Mouse (Mus musculus) embryonic facial prominence, embryonic 14.5 days (tissue): ENCODE data around the gene Cacna1c. TPM values are rescaled to one million over a fixed set of nuclear protein-coding genes. Genes with fewer than 3 reads are reported as not detected.

ENCODE experiments used
- ATAC-seq: fragments of 200-750 bp; cut with Nextera tagmentation; 2 replicates; pipeline ENCODE4 v1.8.0; 2017; ENCODE audit warnings: low read depth, moderate number of reproducible peaks, moderate TSS enrichment
- DNase-seq: peaks from one replicate; pipeline ENCODE4 v3.0.0-alpha.2; 2015; ENCODE audit warnings: low spot score
- H3K27ac ChIP-seq: fragments of 300-500 bp; sonication (generic); replicated peaks from 2 replicates; pipeline ENCODE4 v1.5.1; 2014; ENCODE audit warnings: low read depth, mild to moderate bottlenecking, low read length, moderate library complexity
- H3K27me3 ChIP-seq: fragments of 300-500 bp; sonication (generic); replicated peaks from 2 replicates; pipeline ENCODE4 v1.6.1; 2014; ENCODE audit warnings: low read length; ENCODE audit not compliant: control insufficient read depth, insufficient read depth
- H3K36me3 ChIP-seq: fragments of 300-500 bp; sonication (generic); 2 replicates; pipeline ENCODE4 v1.6.1; 2014; ENCODE audit warnings: low read length, mixed read lengths; ENCODE audit not compliant: control insufficient read depth, insufficient read depth
- H3K4me1 ChIP-seq: fragments of 300-500 bp; sonication (generic); 2 replicates; pipeline ENCODE4 v1.6.1; 2014; ENCODE audit warnings: antibody characterized with exemption, low read length; ENCODE audit not compliant: control insufficient read depth, insufficient read depth
- H3K4me2 ChIP-seq: fragments of 300-500 bp; sonication (generic); 2 replicates; pipeline ENCODE4 v1.6.1; 2014; ENCODE audit warnings: low read depth, mild to moderate bottlenecking, low read length, moderate library complexity, mixed read lengths
- H3K4me3 ChIP-seq: fragments of 300-500 bp; sonication (generic); 2 replicates; pipeline ENCODE4 v1.5.1; 2014; ENCODE audit warnings: low read depth, mild to moderate bottlenecking, low read length
- H3K9ac ChIP-seq: fragments of 300-500 bp; sonication (generic); 2 replicates; pipeline ENCODE4 v1.6.1; 2014; ENCODE audit warnings: low read depth, mild to moderate bottlenecking, low read length, moderate library complexity, mixed read lengths
- H3K9me3 ChIP-seq: fragments of 300-500 bp; sonication (generic); 2 replicates; pipeline ENCODE4 v1.6.1; 2016; ENCODE audit warnings: low read length; ENCODE audit not compliant: control insufficient read depth
- WGBS: fragments of 180-500 bp; shearing (Covaris S2); extraction: QIAGEN DNeasy Blood & Tissue Kit; methylation state at CpG from one replicate; pipeline ENCODE4 v1.1.7; 2014; 5-methylcytosine and 5-hydroxymethylcytosine counted together
- polyA plus RNA-seq: library from polyadenylated mRNA; unstranded; fragments of >200 nt; fragmentation: Nextera tagmentation; extraction: Ambion mirVana; gene quantifications from 2 replicates; pipeline ENCODE4 v1.2.1, GENCODE M21; 2014

The Cacna1c gene
- polyA plus RNA-seq, 1 experiment from 2014 or later = 4.8 TPM

DNA sequence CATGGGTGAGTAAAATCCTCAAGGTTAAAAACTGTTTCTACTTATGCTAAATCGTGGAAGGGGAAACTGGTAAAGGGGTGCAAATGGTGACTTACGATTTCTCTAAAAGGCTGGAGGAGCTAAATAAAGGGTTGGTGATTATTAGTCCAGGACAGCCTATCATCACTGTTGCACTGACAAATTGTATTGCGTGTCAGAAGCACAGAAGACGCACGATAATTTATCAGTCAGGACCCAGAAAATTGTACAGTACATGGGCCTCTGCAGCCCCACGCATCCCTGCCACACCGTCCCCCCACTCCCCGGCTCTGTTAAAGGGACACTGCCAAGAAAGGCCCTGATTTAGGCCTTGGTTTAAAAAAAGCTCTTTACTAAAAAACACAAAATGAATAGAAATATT lies 352.7 kb downstream of the Cacna1c start:
- no peak overlapping the region for H3K4me3 ChIP-seq
- H3K27me3 ChIP-seq = no peaks in the 10 kb centered on the region
- no peak overlapping the region for H3K9ac ChIP-seq
- ATAC-seq (no peak), DNase-seq (no peak)
- no peaks in the 10 kb centered on the region for H3K9me3 ChIP-seq
- no peak overlapping the region for H3K4me2 ChIP-seq
- no peaks in the 10 kb centered on the region for H3K4me1 ChIP-seq
- H3K27ac ChIP-seq = no peak overlapping the region
- no peaks in the 10 kb centered on the region for H3K36me3 ChIP-seq
- 80% methylated on average over 8 of the region's 8 CpGs for WGBS

DNA sequence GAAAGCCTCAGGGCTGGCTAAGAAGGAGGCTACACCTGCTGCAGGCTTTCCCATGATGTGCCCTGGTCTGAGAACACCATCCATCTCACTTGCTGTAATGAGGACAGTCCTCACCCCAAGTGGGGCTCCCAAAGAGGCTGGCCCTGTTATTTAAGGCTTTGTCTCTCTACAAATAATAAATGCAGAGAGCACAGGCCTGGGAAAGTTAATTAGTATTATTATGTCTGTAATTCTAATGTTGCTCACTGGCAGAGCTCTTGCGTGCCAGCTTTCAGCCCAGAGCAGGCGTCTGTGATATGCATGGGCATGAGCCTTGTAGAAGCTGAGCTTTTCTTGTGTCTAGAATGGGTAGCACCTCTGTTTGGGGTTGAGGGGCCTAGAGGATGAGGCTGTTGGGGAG lies 354.3 kb downstream of the Cacna1c start:
- Histone ChIP-seq H3K4me3 (no peak overlapping the region), H3K27ac (no peak overlapping the region), H3K4me2 (no peak overlapping the region), H3K36me3 (no peaks in the 10 kb centered on the region), H3K4me1 (no peaks in the 10 kb centered on the region), H3K9ac (no peak overlapping the region), H3K27me3 (no peaks in the 10 kb centered on the region), H3K9me3 (no peaks in the 10 kb centered on the region)
- DNase-seq = no peak
- 100% methylated on average over 2 of the region's 2 CpGs for WGBS
- no peak for ATAC-seq

DNA sequence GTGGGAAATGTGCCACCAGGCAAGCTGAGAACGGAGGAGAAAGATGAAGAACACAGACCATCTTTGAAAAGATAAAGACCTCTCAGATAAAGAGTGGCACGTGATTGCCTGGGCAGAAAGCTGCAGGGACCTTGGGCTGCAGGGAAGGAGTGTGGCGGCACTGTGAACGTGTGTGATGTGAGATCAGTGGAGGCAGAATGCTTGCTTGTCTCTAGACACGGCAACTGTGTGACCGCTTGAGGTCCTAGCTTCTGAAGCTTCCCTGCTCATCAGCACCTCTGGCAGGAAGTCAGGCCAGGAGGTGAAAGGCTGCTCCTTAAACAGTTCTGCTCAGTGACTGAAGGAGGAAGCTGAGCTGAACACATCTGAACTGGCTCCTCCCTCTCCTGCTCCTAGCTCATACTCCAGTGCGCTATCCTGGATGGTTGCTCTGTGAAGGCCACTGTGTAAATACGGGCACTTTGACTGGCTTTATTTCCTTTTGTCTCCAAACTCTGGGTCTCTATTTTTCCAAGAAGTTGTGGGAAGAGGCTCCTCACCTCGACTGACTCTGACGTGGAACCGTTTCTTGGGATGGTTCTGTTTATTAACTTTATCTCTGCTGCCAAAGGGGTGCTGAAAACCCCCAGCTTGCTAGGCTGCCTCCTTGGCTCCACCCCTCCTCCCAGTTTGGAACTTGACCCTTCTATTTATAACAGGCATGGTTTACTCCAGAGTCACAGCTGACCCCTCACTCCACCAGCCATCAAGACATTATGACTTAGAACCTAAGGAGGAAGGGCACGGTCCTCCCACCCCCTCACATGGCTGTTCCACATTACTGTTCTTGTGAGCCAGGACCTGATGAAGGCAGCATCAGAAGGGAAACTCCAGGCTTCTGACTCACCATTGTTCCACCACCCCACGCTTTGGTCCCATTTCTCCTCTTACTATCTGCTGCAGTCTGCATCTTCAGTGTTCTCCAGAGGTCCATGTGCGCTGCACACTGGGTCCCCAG lies 357.0 kb downstream of the Cacna1c start:
- Histone ChIP-seq H3K27ac (no peak overlapping the region), H3K36me3 (no peaks in the 10 kb centered on the region), H3K27me3 (no peaks in the 10 kb centered on the region), H3K9me3 (no peaks in the 10 kb centered on the region), H3K9ac (no peak overlapping the region), H3K4me3 (no peak overlapping the region), H3K4me2 (no peak overlapping the region), H3K4me1 (peaks cover 3% of the 10 kb centered on the region; the same call in 1 of the 2 replicates)
- DNase-seq (no peak), ATAC-seq (no peak)
- WGBS = 57% methylated on average over 14 of the region's 14 CpGs

DNA sequence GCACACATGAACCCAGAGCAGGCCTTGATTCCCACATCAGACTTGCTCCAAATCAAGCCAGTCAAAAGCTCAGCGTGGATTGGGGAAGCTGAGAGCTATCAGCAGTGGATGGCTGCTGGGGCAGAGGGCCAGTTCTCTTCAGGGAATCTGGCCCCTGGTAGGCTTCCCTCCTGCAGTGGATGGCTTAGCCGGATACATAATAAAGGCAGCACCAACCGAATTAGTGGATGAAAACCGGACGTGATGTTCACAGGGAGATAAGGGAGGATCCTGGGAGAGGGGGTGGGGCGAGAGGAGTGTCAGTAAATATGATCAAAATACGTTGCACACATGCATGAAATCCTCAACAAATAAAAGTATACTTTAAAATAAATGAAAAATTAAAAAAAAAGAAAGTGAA lies 359.5 kb downstream of the Cacna1c start:
- Histone ChIP-seq H3K4me3 (no peak overlapping the region), H3K27ac (no peak overlapping the region), H3K36me3 (no peaks in the 10 kb centered on the region), H3K4me2 (no peak overlapping the region), H3K27me3 (no peaks in the 10 kb centered on the region), H3K9me3 (no peaks in the 10 kb centered on the region), H3K4me1 (peaks cover 3% of the 10 kb centered on the region; the same call in 1 of the 2 replicates), H3K9ac (no peak overlapping the region)
- 41% methylated on average over 7 of the region's 7 CpGs for WGBS
- DNase-seq (no peak), ATAC-seq (no peak)

DNA sequence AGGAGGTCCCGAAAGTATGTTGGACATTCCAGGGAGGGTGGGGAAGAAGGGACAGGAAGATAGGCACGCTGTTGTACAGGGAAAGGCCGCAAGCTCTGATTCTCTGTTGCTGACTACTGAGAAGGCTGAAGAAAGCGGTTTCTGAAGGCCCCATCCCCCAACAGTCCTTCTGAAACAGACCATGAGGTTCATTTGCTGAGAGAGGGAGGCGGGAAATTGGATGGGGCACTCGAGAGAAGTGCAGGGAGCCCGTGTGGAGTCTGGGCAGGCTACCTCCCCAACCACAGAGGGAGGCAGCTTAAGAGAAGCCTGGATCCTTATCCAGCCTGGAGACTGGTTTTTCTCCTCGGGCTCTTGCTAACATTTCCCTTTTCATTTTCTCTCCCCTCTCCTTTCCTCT lies 362.2 kb downstream of the Cacna1c start:
- Histone ChIP-seq H3K27ac (no peak overlapping the region), H3K9ac (no peak overlapping the region), H3K4me1 (peaks cover 3% of the 10 kb centered on the region; the same call in 1 of the 2 replicates), H3K36me3 (no peaks in the 10 kb centered on the region), H3K4me2 (no peak overlapping the region), H3K9me3 (no peaks in the 10 kb centered on the region), H3K4me3 (no peak overlapping the region), H3K27me3 (no peaks in the 10 kb centered on the region)
- ATAC-seq (no peak), DNase-seq (peak; percentile 39)
- 59% methylated on average over 8 of the region's 8 CpGs for WGBS

DNA sequence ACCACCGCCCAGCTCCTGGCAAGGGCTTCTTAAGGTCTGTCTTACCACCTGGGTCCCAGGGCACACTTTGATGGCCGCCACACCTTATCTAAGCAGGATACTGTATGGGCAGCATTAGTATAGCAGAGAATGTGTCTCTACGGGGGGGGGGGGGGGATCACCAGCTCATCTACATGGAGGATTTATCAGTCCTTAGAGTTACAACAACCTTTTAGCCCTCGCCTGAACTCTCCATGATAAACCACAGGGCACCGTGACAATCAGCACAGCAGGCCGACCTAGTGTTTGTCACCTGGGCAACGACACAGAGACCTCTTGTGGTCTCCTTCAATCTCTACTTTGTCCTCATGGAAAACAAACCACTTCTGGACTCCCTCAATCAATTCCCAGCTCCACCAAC lies 363.2 kb downstream of the Cacna1c start:
- Histone ChIP-seq H3K9ac (no peak overlapping the region), H3K4me3 (no peak overlapping the region), H3K4me2 (no peak overlapping the region), H3K27ac (no peak overlapping the region), H3K9me3 (no peaks in the 10 kb centered on the region), H3K4me1 (peaks cover 7% of the 10 kb centered on the region), H3K27me3 (no peaks in the 10 kb centered on the region), H3K36me3 (no peaks in the 10 kb centered on the region)
- ATAC-seq (no peak), DNase-seq (no peak)
- 86% methylated on average over 6 of the region's 7 CpGs for WGBS

DNA sequence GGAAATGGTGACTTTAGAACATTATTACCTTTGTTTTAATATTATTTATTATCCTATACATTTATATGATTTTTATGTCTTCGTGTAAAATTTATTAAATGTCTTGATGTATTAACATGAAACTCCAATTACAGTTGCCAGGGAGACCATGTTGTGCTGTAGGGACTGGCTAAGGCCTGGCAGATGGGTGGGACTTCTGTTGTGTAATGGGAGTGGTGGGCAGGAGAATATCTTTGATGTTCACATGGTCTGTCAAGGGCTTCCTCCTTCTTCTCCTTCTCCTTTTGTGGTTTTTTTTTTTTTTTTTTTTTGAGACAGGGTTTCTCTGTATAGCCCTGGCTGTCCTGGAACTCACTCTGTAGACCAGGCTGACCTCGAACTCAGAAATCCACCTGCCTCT lies 363.6 kb downstream of the Cacna1c start:
- H3K27me3 ChIP-seq = no peaks in the 10 kb centered on the region
- no peak overlapping the region for H3K4me3 ChIP-seq
- no peak overlapping the region for H3K9ac ChIP-seq
- peaks cover 11% of the 10 kb centered on the region for H3K4me1 ChIP-seq
- no peaks in the 10 kb centered on the region for H3K9me3 ChIP-seq
- WGBS = 86% methylated on average over 2 of the region's 2 CpGs
- no peak for ATAC-seq
- H3K4me2 ChIP-seq = no peak overlapping the region
- H3K36me3 ChIP-seq = no peaks in the 10 kb centered on the region
- no peak for DNase-seq
- H3K27ac ChIP-seq = no peak overlapping the region

DNA sequence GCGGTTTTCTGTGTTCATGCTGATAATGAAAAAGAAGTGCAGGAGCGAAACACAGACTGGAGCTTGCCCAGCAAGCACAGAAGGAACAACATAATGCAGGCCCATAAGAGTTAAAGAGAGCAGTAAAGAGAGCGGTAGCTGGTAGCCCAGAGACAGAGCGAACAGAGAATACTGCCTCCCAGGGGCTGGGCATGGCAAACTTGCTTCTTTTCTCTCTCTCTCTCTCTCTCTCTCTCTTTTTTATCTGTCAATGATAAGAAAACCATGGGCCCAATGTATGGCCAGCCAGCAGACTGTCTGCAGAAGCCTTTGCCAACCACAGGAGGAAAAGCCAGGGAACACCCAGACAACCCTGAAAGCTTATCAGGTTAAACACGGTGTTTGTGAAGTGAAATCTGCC lies 365.4 kb downstream of the Cacna1c start:
- Histone ChIP-seq H3K4me2 (no peak overlapping the region), H3K36me3 (no peaks in the 10 kb centered on the region), H3K27ac (no peak overlapping the region), H3K9me3 (no peaks in the 10 kb centered on the region), H3K27me3 (no peaks in the 10 kb centered on the region), H3K4me1 (peaks cover 22% of the 10 kb centered on the region), H3K4me3 (no peak overlapping the region), H3K9ac (no peak overlapping the region)
- WGBS = 86% methylated on average over 5 of the region's 5 CpGs
- no peak for ATAC-seq
- no peak for DNase-seq

DNA sequence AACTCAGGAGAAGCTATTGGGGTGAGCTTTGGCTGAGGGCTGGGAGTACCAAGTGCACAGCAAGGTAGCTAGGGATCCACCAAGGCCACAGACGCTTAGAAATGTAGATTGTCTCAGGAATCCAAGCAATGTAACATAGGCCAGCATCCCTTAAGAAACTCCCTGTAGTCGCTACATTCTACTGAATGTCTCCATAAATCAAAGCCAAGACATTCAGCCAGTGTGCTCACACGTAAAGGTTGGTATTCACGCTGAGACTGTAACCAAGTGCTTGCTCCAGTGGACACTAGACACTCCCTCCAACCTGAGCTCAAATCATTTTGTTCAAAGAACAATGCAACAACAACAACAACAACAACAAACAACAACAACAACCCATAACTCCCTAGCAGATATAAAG lies 368.0 kb downstream of the Cacna1c start:
- Histone ChIP-seq H3K27ac (peak overlapping the region; percentile 42; the same call in 1 of the 2 replicates), H3K9me3 (no peaks in the 10 kb centered on the region), H3K4me1 (peaks cover 24% of the 10 kb centered on the region), H3K9ac (no peak overlapping the region), H3K27me3 (no peaks in the 10 kb centered on the region), H3K4me3 (no peak overlapping the region), H3K36me3 (no peaks in the 10 kb centered on the region), H3K4me2 (no peak overlapping the region)
- no peak for ATAC-seq
- DNase-seq = no peak
- WGBS = 73% methylated on average over 4 of the region's 4 CpGs
